22 mouse cellular contexts compared by ENCODE assay signal in the genomic region with DNA sequence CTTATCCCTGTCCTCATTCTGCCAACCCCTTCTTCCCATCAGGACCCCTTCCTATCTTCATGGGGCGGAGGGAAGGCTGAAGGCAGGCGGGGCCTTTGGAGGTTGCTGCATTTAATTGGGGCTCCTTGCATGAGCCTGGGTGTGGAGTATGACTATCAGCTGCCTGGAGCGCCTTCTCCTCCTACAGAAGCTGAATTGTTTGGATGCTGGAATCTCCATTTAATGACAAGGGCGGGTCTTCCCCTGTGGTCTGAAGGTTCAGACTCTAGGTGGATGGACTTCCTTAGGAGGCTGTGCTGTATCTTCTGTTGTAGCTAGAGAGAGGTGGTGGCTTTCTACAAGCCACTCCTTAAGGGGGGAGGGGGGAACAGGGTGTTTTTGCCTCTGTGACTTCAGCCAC. TPM values are rescaled to one million over a fixed set of nuclear protein-coding genes. Genes with fewer than 3 reads are reported as not detected.
DNase-seq lines count a peak whose midpoint lies in the region; TF ChIP-seq lines count a peak whose summit lies in the region.
"Had no signal": no experiment of that assay in that cellular context is flagged by ENCODE, and none has a peak within 500 bp of the region (broad histone marks: within the 10 kb centered on the region; RNA-seq: fewer than 3 reads in every experiment).

No protein-coding gene starts in this region.

- H3K36me3 ChIP-seq in E14TG2a.4 (ENCODE audit: insufficient read depth, low read length) (peaks cover 94% of the 10 kb centered on the region), ES-Bruce4 (ENCODE audit: control insufficient read depth, insufficient read depth, low read length, poor library complexity, severe bottlenecking) (peaks cover 57% of the 10 kb centered on the region)
- H3K36me3 ChIP-seq: forebrain, embryonic 15.5 days had no signal

- H3K4me3 ChIP-seq in E14TG2a.4 (replicated peaks; ENCODE audit: low read length) (peak overlapping the region; percentile 33), ES-Bruce4 (ENCODE audit: low read depth, low read length) (0 out of 2 replicates have a peak overlapping the region, but pooled peaks have one; percentile 13)
- H3K4me3 ChIP-seq: embryonic facial prominence, embryonic 10.5 days; embryonic facial prominence, embryonic 12.5 days; forebrain, embryonic 13.5 days; forebrain, embryonic 15.5 days had no signal

- peak overlapping the region; percentile 46 for H3K27ac ChIP-seq in ES-Bruce4 (ENCODE audit: insufficient read depth, low read length)
- H3K27ac ChIP-seq: embryonic facial prominence, embryonic 10.5 days; embryonic facial prominence, embryonic 12.5 days; forebrain, embryonic 13.5 days; forebrain, embryonic 15.5 days had no signal

- H3K9me3 ChIP-seq in E14TG2a.4 (ENCODE audit: low read length): no peaks in the 10 kb centered on the region
- no peaks in the 10 kb centered on the region for H3K9me3 ChIP-seq in ES-Bruce4 (replicated peaks; ENCODE audit: control insufficient read depth, insufficient read depth, low read length, poor library complexity, severe bottlenecking)
- H3K9me3 ChIP-seq: embryonic facial prominence, embryonic 10.5 days; embryonic facial prominence, embryonic 12.5 days; forebrain, embryonic 13.5 days; forebrain, embryonic 15.5 days; G1E had no signal

- no peak overlapping the region for H3K9ac ChIP-seq in ES-Bruce4 (ENCODE audit: low read depth, poor library complexity, severe bottlenecking)
- H3K9ac ChIP-seq: embryonic facial prominence, embryonic 12.5 days; forebrain, embryonic 13.5 days; forebrain, embryonic 15.5 days; forebrain, postnatal 0 days had no signal

- TF ChIP-seq EP300 in ES-Bruce4 (IDR thresholded peaks at IDR 0.05; ENCODE audit: insufficient read depth, low read depth, low read length): no peak

- H3K27me3 ChIP-seq in E14TG2a.4 (ENCODE audit: insufficient read depth, low read length) (no peaks in the 10 kb centered on the region), ES-Bruce4 (ENCODE audit: control insufficient read depth, insufficient read depth, low read length, poor library complexity, severe bottlenecking) (no peaks in the 10 kb centered on the region)
- H3K27me3 ChIP-seq: embryonic facial prominence, embryonic 12.5 days; forebrain, embryonic 13.5 days; forebrain, embryonic 15.5 days; Patski had no signal

- TF ChIP-seq POLR2A in ES-Bruce4 (IDR thresholded peaks at IDR 0.05; ENCODE audit: insufficient read depth, low read length): no peak

- no peak for TF ChIP-seq CTCF in E14TG2a.4 (conservative IDR thresholded peaks at IDR 0.05; ENCODE audit: low read length)
- TF ChIP-seq CTCF in ES-Bruce4 (IDR thresholded peaks at IDR 0.05; ENCODE audit: low read depth, low read length): no peak

- peak; percentile 93 for DNase-seq in R1 (ENCODE audit: low read depth, low spot score)
- no peak for DNase-seq in testis, postnatal 10 days (ENCODE audit: low spot score)
- DNase-seq in layer of hippocampus, postnatal 10 days (ENCODE audit: low spot score in 2 of 2): no peak
- DNase-seq in cerebellum, adult 9-11 months: no peak
- DNase-seq: adrenal gland, adult 2 months; adrenal gland, postnatal 10 days; adrenal gland, postnatal 25 days; cerebellum, adult 11 months; cerebellum, adult 18-20 months; cerebellum, adult 8-10 months; cerebellum, postnatal 10 days; cerebellum, postnatal 25 days; forebrain, postnatal 0 days had no signal

- H3K4me1 ChIP-seq in E14TG2a.4 (replicated peaks; ENCODE audit: low read depth, low read length) (peaks cover 30% of the 10 kb centered on the region), ES-Bruce4 (ENCODE audit: control insufficient read depth, insufficient read depth, low read length) (peaks cover 3% of the 10 kb centered on the region)
- H3K4me1 ChIP-seq: embryonic facial prominence, embryonic 10.5 days; embryonic facial prominence, embryonic 12.5 days; forebrain, embryonic 13.5 days; forebrain, embryonic 15.5 days had no signal

RNA-seq across cellular contexts. Expression of a gene that starts 8.2 kb away (rescaled TPM):
- polyA plus RNA-seq in ES-Bruce4 (2011; ENCODE audit: insufficient read depth, insufficient read length, low read depth, missing spikeins): 39.6 and 42.1 TPM in 2 replicates
- total RNA-seq in layer of hippocampus, postnatal 10 days (2021): 10 to 100 TPM; 31.3 to 32.6 TPM

RNA-seq across cellular contexts. Expression of a gene that starts 13.4 kb away (rescaled TPM):
- polyA plus RNA-seq in ES-Bruce4 (2011; ENCODE audit: insufficient read depth, insufficient read length, low read depth, missing spikeins): 48.0 and 49.1 TPM in 2 replicates
- total RNA-seq in layer of hippocampus, postnatal 10 days (2021): 1 to 10 TPM; 2.3 to 2.6 TPM

RNA-seq across cellular contexts. Expression of a gene that starts 13.7 kb away (rescaled TPM):
- 23.0 and 23.3 TPM in 2 replicates for polyA plus RNA-seq in ES-Bruce4 (2011; ENCODE audit: insufficient read depth, insufficient read length, low read depth, missing spikeins)
- total RNA-seq in layer of hippocampus, postnatal 10 days (2021): 10 to 100 TPM; 11.8 to 12.5 TPM

RNA-seq across cellular contexts. Expression of a gene that starts 43.8 kb away (rescaled TPM):
- 2.6 and 4.8 TPM in 2 replicates for polyA plus RNA-seq in ES-Bruce4 (2011; ENCODE audit: insufficient read depth, insufficient read length, low read depth, missing spikeins)
- total RNA-seq in layer of hippocampus, postnatal 10 days (2021): 10 to 100 TPM; 10.2 TPM
- polyA plus RNA-seq: activated CD4-positive, CD25-positive, alpha-beta regulatory T cell, adult 4 months had no signal

RNA-seq across cellular contexts. Expression of a gene that starts 58.4 kb away (rescaled TPM):
- polyA plus RNA-seq in ES-Bruce4 (2011; ENCODE audit: insufficient read depth, insufficient read length, low read depth, missing spikeins): 141 and 150 TPM in 2 replicates
- 10 to 100 TPM; 55.4 to 56.1 TPM for total RNA-seq in layer of hippocampus, postnatal 10 days (2021)
